Mouse (Mus musculus) heart, embryonic 12.5 days (tissue): ENCODE data around the gene Scube1. TPM values are rescaled to one million over a fixed set of nuclear protein-coding genes. Genes with fewer than 3 reads are reported as not detected.

Source experiments
- ATAC-seq: fragments of 200-750 bp; cut with Nextera tagmentation; 2 replicates; pipeline ENCODE4 v1.8.0; 2017; ENCODE audit warnings: moderate TSS enrichment, moderate library complexity; ENCODE audit not compliant: insufficient number of reproducible peaks, low FRiP score
- H3K27ac ChIP-seq: fragments of 300-500 bp; sonication (generic); 2 replicates; pipeline ENCODE4 v1.5.1; 2016; ENCODE audit warnings: mild to moderate bottlenecking, moderate library complexity; ENCODE audit not compliant: poor library complexity, severe bottlenecking
- H3K27me3 ChIP-seq: fragments of 300-500 bp; sonication (generic); replicated peaks from 2 replicates; pipeline ENCODE4 v1.6.1; 2016; ENCODE audit warnings: mild to moderate bottlenecking, moderate library complexity
- H3K36me3 ChIP-seq: fragments of 300-500 bp; sonication (generic); 2 replicates; pipeline ENCODE4 v1.6.1; 2016; ENCODE audit warnings: mild to moderate bottlenecking, moderate library complexity
- H3K4me1 ChIP-seq: fragments of 300-500 bp; sonication (generic); replicated peaks from 2 replicates; pipeline ENCODE4 v1.6.1; 2016; ENCODE audit warnings: mild to moderate bottlenecking
- H3K4me2 ChIP-seq: fragments of 300-500 bp; sonication (generic); 2 replicates; pipeline ENCODE4 v1.6.1; 2016; ENCODE audit warnings: mild to moderate bottlenecking, moderate library complexity
- H3K4me3 ChIP-seq: fragments of 300-500 bp; sonication (generic); 2 replicates; pipeline ENCODE4 v1.5.1; 2016; ENCODE audit warnings: mild to moderate bottlenecking
- H3K9ac ChIP-seq: fragments of 300-500 bp; sonication (generic); 2 replicates; pipeline ENCODE4 v1.6.1; 2016; ENCODE audit warnings: mild to moderate bottlenecking, moderate library complexity
- H3K9me3 ChIP-seq: fragments of 300-500 bp; sonication (generic); replicated peaks from 2 replicates; pipeline ENCODE4 v1.6.1; 2016; ENCODE audit warnings: mild to moderate bottlenecking, moderate library complexity
- WGBS: fragments of 180-500 bp; shearing (Covaris S2); methylation state at CpG from one replicate; pipeline ENCODE4 v1.1.7; 2016; 5-methylcytosine and 5-hydroxymethylcytosine counted together
- polyA plus RNA-seq: library from polyadenylated mRNA; unstranded; fragments of >200 nt; fragmentation: Nextera tagmentation; extraction: Ambion mirVana; gene quantifications from 2 replicates; pipeline ENCODE4 v1.2.1, GENCODE M21; 2016

Scube1 gene
- polyA plus RNA-seq, result 16.3 and 16.6 TPM in 2 replicates

DNA sequence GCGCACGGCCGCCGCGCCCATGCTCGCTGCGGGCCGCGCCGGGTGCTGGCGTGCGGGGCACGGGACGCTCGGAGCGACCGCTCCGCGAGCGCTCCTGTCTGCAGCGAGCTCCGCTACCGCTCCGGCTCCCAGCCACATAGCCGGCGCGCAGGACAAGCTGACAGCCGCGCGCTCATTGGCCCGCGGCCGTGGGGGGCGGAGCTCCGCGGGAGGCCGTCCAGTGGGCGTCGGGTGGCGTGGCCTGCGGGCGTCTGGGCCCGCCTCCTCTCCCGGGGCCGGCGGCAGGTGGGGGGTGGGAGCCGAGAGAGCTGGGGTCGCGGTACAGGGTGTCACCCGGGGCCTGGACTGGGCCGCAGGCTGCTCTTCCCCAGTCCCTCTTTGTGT, at the start of gene Scube1:
Scube1 (minus strand) TSS at position 136 of the 384 bp plus-strand sequence.
- WGBS, result 1% methylated on average over 50 of the region's 51 CpGs
- Histone ChIP-seq H3K4me3 (peak within 1 kb of the TSS; percentile 65), H3K36me3 (0 out of 2 replicates have a peak, but pooled peaks cover 3% of the 10 kb centered on the region), H3K27me3 (peaks cover 70% of the 10 kb centered on the region), H3K27ac (no peak within 1 kb of the TSS), H3K4me2 (peak within 1 kb of the TSS; percentile 93), H3K9me3 (no peaks in the 10 kb centered on the region), H3K9ac (peak within 1 kb of the TSS; percentile 77), H3K4me1 (peaks cover 18% of the 10 kb centered on the region)
- ATAC-seq, result peak; percentile 90

DNA sequence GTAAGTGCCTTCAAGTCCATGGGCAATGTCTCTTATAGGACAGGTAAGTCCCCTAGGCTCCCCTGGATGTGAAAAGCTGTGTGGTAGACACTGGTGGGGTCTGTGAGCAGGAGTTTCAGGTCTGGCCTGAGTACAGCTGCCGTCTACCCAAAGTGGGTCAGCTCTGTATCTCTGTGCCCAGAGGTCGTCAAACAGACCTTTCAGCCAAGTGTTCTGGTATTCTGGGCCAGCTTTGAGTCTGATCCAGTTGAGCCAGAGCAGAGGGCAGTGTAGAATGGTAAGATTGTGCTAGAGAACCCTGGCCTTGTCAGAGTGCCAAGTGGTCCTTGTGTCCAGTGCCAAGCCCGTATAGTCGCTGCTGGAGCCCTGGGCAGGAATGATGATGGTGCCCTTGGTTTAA, 48.1 kb upstream of the Scube1 start:
- H3K27me3 ChIP-seq, result peaks cover 82% of the 10 kb centered on the region
- WGBS, result 72% methylated on average over 4 of the region's 4 CpGs

DNA sequence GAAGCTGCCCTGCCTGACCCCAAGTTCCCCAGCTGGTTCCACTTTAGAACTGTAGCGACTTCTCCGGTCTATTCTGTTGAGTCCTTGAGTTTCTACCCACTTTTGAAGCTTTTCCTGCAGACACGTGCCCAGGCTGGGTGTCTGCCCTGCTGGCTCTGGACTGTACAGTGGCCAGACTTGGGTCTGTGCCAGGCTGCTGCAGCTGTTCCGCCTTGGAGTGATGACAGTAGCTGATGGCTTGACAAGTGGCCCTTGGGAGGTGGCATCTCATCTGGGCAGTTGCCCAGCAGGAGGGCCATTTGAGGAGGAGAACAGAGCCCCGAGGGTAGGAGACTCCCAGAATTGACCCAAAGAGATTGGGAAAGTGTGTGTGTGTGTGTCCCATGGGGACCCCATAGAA, 47.6 kb upstream of the Scube1 start:
- no peak; the same call in 1 of the 2 replicates for ATAC-seq
- H3K4me1 ChIP-seq, result peaks cover 5% of the 10 kb centered on the region
- no peaks in the 10 kb centered on the region for H3K36me3 ChIP-seq
- H3K27me3 ChIP-seq, result peaks cover 82% of the 10 kb centered on the region
- no peak overlapping the region for H3K9ac ChIP-seq
- 44% methylated on average over 5 of the region's 5 CpGs for WGBS
- no peak overlapping the region for H3K4me3 ChIP-seq
- H3K4me2 ChIP-seq, result no peak overlapping the region
- no peaks in the 10 kb centered on the region for H3K9me3 ChIP-seq
- H3K27ac ChIP-seq, result no peak overlapping the region

More for the DNA sequence above, 48.1 kb upstream of the Scube1 start:
- Histone ChIP-seq H3K4me3 (no peak overlapping the region), H3K4me1 (peaks cover 5% of the 10 kb centered on the region), H3K9ac (no peak overlapping the region), H3K9me3 (no peaks in the 10 kb centered on the region), H3K27ac (no peak overlapping the region), H3K36me3 (no peaks in the 10 kb centered on the region), H3K4me2 (no peak overlapping the region)
- ATAC-seq, result no peak

DNA sequence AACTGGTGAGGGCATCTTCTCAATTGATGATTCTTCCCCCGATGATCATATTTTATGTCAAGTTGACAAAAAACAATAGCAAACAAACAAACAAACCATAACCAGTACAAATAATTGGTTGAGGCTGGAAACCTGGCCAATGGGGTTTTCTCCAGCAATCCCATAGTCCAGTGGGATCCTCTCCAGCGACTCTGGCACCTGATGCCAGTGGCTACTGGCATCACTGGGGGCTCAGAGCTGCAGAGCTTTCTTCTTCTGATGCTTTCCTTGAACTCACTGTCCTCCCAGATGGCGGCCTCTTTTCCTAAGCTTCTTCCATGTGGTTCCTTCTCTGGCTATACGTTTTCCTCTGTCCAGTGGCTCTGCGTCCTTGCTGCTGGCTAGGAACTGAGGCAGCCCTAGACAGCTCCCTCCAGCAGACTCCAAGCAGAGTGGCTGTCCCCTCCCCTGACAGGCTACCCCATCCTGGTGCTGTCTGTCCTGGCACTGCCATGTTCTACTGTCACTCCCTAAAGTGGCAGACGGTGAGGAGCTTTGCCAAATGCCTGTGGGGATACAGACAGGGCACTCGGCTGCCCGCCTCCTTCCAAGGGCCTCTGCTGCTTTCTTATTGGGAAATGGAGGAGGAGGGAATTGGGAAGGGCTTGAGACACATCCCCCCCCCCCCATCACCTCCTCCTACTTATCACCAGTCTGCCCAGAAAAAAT, 46.7 kb upstream of the Scube1 start:
- Histone ChIP-seq H3K9me3 (no peaks in the 10 kb centered on the region), H3K4me3 (no peak overlapping the region), H3K4me1 (peaks cover 5% of the 10 kb centered on the region), H3K27ac (no peak overlapping the region), H3K4me2 (no peak overlapping the region), H3K9ac (no peak overlapping the region), H3K36me3 (no peaks in the 10 kb centered on the region), H3K27me3 (peaks cover 80% of the 10 kb centered on the region)
- no peak for ATAC-seq
- WGBS, result 68% methylated on average over 8 of the region's 8 CpGs

DNA sequence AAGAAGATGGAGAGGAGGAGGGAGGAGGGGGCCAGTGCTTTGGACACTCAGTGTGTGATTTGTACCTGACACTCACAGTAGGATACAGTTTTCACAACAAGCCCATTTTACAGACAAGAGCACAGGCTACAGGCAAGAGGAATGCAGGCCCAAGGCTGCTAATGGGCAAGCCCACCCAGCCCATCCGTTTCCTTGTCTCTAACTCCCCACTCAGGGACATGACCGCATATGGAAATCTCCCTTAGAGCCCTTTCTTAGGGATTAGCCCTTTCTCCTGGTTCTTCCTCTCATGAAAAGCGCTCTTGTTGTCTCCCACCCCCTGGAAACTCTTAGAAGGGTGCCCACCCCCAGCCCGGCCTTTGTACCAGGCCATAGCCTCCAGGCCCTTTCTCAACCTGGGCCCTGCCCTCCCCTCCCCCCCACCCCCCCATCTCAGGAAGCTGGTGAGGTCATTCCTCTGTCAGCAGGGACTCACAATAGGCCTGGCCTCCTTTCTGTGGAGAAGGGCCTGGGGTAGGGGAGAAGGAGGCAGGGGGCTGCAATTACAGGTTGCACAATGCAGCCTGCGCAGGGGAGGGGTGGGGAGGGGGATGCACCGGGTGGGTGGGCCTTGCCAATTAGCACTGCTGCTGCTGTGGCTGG, 40.7 kb upstream of the Scube1 start:
- H3K4me1 ChIP-seq, result peaks cover 7% of the 10 kb centered on the region
- H3K9me3 ChIP-seq, result no peaks in the 10 kb centered on the region
- peaks cover 37% of the 10 kb centered on the region for H3K27me3 ChIP-seq
- no peak overlapping the region for H3K27ac ChIP-seq
- no peak overlapping the region for H3K9ac ChIP-seq
- 27% methylated on average over 6 of the region's 6 CpGs for WGBS
- H3K4me3 ChIP-seq, result no peak overlapping the region
- ATAC-seq, result no peak; the same call in 1 of the 2 replicates
- no peak overlapping the region for H3K4me2 ChIP-seq
- no peaks in the 10 kb centered on the region for H3K36me3 ChIP-seq

DNA sequence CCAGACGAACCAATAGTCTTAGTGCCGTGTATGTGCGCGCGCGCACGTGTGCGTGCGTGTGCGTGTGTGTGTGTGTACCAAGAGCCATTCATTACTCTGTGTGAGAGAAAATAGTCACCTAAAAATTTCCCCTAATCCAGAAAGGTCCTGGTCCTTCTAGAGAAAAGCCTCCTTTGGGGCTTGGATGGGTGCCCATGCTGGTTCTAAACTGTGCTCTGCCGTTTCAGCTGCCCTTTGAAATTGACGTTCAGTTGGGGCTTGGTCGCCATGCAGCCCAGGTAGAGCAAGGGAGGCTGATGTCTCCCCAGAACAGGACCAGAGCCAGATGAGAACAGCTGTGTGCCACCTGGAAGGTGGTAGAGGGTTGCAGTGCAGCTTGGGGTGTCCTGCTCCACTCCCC, 36.7 kb upstream of the Scube1 start:
- H3K36me3 ChIP-seq, result no peaks in the 10 kb centered on the region
- peaks cover 16% of the 10 kb centered on the region; the same call in 1 of the 2 replicates for H3K27me3 ChIP-seq
- ATAC-seq, result no peak
- 86% methylated on average over 13 of the region's 13 CpGs for WGBS
- H3K4me3 ChIP-seq, result no peak overlapping the region
- H3K27ac ChIP-seq, result no peak overlapping the region
- H3K9me3 ChIP-seq, result no peaks in the 10 kb centered on the region
- H3K4me1 ChIP-seq, result peaks cover 7% of the 10 kb centered on the region
- no peak overlapping the region for H3K9ac ChIP-seq
- H3K4me2 ChIP-seq, result no peak overlapping the region

DNA sequence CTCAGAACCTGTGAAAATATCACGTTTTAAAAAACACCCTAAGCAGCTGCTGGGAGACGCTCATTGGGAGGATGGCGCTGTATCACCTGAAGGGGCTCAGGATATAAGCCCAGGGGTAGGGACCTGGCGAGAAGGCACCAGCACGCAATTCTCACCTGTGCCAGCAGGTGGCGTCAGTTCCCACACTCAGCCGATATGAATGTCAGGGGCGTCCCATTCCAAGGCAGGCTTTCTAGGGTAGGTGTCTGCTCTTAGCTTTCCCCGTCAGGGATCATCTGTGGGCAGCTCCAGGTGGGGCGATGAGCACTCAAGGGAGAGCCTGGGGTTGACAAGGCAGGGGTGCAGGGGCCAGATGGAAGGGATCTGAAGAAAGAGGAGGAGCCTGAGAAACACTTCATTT, 35.9 kb upstream of the Scube1 start:
- H3K9ac ChIP-seq, result no peak overlapping the region
- H3K4me3 ChIP-seq, result no peak overlapping the region
- ATAC-seq, result no peak
- no peaks in the 10 kb centered on the region for H3K36me3 ChIP-seq
- H3K27me3 ChIP-seq, result peaks cover 12% of the 10 kb centered on the region; the same call in 1 of the 2 replicates
- WGBS, result 6% methylated on average over 10 of the region's 10 CpGs
- H3K9me3 ChIP-seq, result no peaks in the 10 kb centered on the region
- H3K27ac ChIP-seq, result no peak overlapping the region
- H3K4me2 ChIP-seq, result no peak overlapping the region
- H3K4me1 ChIP-seq, result peaks cover 4% of the 10 kb centered on the region

DNA sequence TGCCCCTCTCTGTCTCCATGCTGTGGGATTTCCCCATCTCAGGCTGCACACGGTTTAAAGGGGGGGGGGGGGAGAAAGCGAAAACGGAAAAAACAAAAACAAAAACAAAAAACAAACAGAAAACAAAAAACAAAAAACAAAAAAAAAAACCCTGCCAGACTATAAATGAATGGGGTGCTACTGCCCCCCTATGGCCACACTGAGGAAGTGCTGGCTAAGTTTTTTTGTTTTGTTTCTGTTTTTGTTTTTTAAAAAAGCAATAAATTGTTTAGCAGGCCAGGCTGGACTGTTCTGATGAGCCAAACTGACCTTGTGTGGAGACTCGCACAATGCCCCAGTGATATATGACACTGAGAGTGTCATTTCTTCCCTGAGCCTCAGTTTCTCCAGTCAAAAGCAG, 34.1 kb upstream of the Scube1 start:
- ATAC-seq, result no peak
- H3K9me3 ChIP-seq, result peaks cover 3% of the 10 kb centered on the region; the same call in 1 of the 2 replicates
- H3K36me3 ChIP-seq, result no peaks in the 10 kb centered on the region
- no peak overlapping the region for H3K4me2 ChIP-seq
- H3K27ac ChIP-seq, result no peak overlapping the region
- no peaks in the 10 kb centered on the region for H3K4me1 ChIP-seq
- peaks cover 12% of the 10 kb centered on the region; the same call in 1 of the 2 replicates for H3K27me3 ChIP-seq
- no peak overlapping the region for H3K9ac ChIP-seq
- no peak overlapping the region for H3K4me3 ChIP-seq
- WGBS, result 6% methylated on average over 4 of the region's 4 CpGs

DNA sequence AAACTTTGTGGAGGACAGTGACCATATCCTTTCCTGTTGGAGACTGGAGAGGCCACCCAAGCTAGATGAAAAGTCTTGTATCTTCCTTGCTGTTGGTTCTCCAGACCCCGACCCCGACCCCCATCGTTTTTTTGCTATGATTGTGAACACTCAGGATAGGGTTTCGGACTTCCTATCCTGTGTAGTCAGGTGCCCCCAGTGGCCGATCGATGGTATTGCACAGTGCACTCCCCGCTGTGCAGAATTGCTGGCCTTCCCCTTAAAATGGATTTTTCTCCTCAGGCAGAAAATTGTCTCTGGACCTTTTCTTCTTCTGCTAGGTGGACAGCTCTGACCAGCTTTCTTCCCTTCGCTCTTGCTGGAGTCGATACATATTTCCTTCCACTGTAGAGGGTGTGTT, 31.9 kb upstream of the Scube1 start:
- Histone ChIP-seq H3K36me3 (no peaks in the 10 kb centered on the region), H3K27ac (no peak overlapping the region), H3K9ac (no peak overlapping the region), H3K9me3 (peaks cover 3% of the 10 kb centered on the region; the same call in 1 of the 2 replicates), H3K4me2 (no peak overlapping the region), H3K4me3 (no peak overlapping the region), H3K4me1 (no peaks in the 10 kb centered on the region), H3K27me3 (peaks cover 9% of the 10 kb centered on the region; the same call in 1 of the 2 replicates)
- WGBS, result 23% methylated on average over 9 of the region's 9 CpGs
- ATAC-seq, result no peak

DNA sequence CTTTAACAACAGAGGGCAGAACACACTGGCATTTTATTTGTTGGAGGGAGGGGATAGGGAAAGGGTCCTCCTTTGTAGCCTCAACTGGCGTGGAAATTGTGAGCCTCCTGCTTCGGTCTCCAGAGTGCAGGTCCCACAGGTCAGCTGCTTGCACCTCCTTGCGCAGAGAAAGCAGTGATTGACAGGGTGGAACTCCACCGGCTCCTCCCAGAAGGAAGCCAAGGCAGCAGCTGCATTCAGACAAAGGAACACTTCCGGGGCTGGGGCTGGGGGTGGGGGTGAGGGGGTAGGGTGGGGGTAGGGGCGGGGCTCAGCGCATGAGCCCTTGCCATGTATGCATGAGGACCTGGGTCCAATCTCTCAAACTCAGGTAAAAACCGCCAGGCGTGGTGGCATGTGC, 24.6 kb upstream of the Scube1 start:
- Histone ChIP-seq H3K4me1 (peaks cover 11% of the 10 kb centered on the region), H3K27me3 (0 out of 2 replicates have a peak, but pooled peaks cover 7% of the 10 kb centered on the region), H3K9ac (no peak overlapping the region), H3K4me3 (no peak overlapping the region), H3K4me2 (no peak overlapping the region), H3K9me3 (0 out of 2 replicates have a peak, but pooled peaks cover 1% of the 10 kb centered on the region), H3K27ac (no peak overlapping the region), H3K36me3 (no peaks in the 10 kb centered on the region)
- ATAC-seq, result no peak
- WGBS, result 55% methylated on average over 9 of the region's 9 CpGs

DNA sequence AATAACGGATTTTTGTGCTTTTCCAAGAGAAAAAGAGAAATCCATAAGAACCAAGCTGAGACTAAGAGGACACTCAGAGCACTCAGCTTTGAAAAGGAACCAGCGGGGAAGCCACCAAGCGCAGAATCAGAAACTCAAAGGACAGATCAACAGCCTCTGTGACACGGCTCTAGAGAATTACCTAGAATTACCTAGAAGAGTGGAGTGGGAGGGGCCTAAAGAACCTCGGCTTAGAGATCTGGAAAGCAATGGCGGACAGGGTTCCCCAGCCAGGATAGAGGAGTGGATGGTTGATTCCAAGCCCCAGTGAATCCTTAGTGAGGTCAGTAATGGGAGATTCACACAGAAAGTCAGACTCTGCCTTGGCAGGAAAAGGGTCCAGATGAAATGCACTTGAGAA, 24.2 kb upstream of the Scube1 start:
- WGBS, result 74% methylated on average over 6 of the region's 6 CpGs
- Histone ChIP-seq H3K9me3 (no peaks in the 10 kb centered on the region), H3K27ac (no peak overlapping the region), H3K27me3 (0 out of 2 replicates have a peak, but pooled peaks cover 7% of the 10 kb centered on the region), H3K4me3 (no peak overlapping the region), H3K36me3 (no peaks in the 10 kb centered on the region), H3K4me1 (peaks cover 11% of the 10 kb centered on the region), H3K4me2 (no peak overlapping the region), H3K9ac (no peak overlapping the region)
- no peak for ATAC-seq
